Mouse (Mus musculus): ENCODE measurements around the gene Las1l. TPM values are rescaled to one million over a fixed set of nuclear protein-coding genes. Genes with fewer than 3 reads are reported as not detected.

Las1l gene
- polyA plus RNA-seq (2021; fragmentation: Nextera tagmentation): 22.5 and 23.2 TPM in 2 replicates
- long read RNA-seq, experiment 1, transcript Las1l-201 (13 exons, 2,530 nt): major isoform, 39 of 142 reads
- long read RNA-seq, experiment 1, transcript Las1l-202 (14 exons, 2,581 nt): minor isoform, 7 of 142 reads
- long read RNA-seq, experiment 1, partial matches to known transcripts: 79 of 142 reads
- long read RNA-seq, experiment 1, other reads (novel, unspliced or antisense): 17 of 142 reads
- long read RNA-seq, experiment 2, partial matches to known transcripts: 50 of 59 reads
- long read RNA-seq, experiment 2, other reads (novel, unspliced or antisense): 8 of 59 reads

DNA sequence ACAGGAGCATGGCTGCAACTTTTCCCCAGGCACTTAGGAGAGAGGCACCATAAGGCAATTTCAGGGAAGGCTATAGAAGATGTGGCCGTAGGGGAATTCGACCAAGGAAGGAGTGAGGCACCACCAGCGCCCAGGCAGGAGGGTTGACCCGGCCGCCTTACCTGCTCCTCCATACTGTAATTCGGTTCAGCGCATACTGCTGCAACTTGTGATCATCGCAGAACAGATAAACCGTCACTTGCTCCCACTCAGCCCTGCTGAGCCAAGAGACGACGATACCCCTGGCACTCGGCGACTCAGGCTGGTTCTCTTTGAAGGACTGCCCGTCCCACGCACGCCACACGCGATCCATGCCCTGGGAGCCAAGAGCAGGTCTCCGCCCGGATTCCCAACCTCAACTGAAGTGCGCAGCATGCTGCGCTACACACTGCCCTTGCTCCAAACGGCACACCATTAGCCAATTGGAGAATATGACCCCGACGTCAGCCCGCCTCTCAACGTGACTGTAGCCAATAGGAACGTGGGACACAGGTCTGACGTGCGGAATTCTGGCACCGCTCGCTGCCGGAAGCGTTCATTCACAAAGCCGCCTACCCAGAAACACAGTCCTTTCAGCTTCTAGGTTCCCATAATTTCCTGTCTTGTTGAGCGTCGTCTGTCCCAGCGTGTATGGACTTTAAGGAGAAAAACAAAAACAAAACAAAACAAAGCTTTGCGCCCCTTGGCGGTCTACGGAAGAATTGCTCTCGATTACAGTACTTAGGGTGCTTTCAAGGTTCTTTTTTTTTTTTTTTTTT, at the start of gene Las1l:
Las1l (minus strand) TSS at position 466 of the 797 bp plus-strand sequence.

Other genes starting within 250 kb of the Las1l start
- gene Zc3h12b, start 245.3 kb downstream of the Las1l start, polyA plus RNA-seq (2021; fragmentation: Nextera tagmentation): 9.8 and 10.6 TPM in 2 replicates
- 10.8 and 14.4 TPM in 2 replicates for gene Msn, start 139.1 kb upstream of the Las1l start, polyA plus RNA-seq (2021; fragmentation: Nextera tagmentation)